Mouse (Mus musculus): ENCODE results near the gene Tmem40. TPM values are rescaled to one million over a fixed set of nuclear protein-coding genes. Genes with fewer than 3 reads are reported as not detected.

Gene Tmem40
- total and polyA plus RNA-seq, 3 experiments: not detected

DNA sequence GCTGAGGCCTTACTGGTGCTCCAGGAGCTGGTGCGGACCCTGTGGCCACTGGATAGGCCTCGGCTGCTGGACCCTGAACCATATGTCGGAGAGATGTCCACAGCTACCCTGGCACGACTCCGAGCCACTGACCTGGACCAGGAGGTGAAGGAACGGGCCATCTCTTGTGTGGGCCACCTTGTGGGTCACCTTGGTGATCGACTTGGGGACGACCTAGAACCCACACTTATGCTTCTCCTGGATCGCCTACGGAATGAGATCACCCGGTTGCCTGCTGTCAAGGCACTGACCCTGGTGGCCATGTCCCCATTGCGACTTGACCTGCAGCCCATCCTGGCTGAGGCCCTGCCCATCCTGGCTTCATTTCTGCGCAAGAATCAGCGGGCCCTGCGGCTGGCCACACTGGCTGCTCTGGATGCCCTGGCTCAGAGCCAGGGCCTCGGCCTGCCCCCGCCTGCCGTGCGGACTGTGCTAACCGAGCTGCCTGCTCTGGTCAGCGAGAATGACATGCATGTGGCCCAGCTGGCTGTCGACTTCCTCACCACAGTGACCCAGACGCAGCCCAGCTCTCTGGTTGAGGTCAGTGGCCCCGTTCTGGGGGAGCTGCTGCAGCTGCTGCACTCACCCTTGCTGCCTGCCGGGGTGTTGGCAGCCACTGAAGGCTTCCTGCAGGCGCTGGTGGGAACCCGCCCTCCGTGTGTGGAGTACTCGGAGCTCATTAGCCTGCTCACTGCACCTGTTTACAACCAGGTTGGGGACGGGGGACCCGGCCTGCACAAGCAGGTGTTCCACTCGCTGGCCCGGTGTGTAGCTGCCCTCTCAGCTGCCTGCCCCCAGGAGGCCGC lies 29.9 kb upstream of the Tmem40 start:
- dilution Hi-C loops (cut with MboI; ENCODE audit: extremely low pct_ligation_motif_present, extremely low pct_unique_long_range_greater_than_20kb, low sequenced_read_pairs): no loop called here
- in situ Hi-C loops (cut with MboI; ENCODE audit: low pct_ligation_motif_present, low pct_unique_long_range_greater_than_20kb, low sequenced_read_pairs): no loop called here
- no peak overlapping the region for H3K4me2 ChIP-seq (ENCODE audit: insufficient read depth, low read depth, poor library complexity, severe bottlenecking)

DNA sequence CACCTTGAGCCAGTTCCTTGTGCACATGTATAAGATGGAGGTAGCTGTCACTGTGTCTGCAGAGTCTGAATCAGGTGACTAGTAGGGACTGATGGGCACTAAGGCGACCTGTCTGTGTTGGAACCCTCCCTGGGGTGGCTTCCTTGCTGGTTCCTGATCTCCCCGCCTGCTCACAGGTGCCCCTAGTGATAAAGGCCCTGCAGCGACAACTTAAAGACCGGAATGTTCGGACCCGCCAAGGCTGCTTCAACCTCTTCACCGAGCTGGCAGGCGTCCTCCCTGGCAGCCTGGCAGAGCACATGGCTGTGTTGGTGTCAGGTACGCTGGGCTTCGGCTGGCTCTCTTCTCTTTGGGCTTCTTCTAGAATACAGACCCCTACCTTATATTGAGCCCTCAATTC lies 28.8 kb upstream of the Tmem40 start:
- H3K27ac ChIP-seq (ENCODE audit: insufficient read depth, low read depth): no peak overlapping the region
- no peak overlapping the region for H3K9ac ChIP-seq (ENCODE audit: insufficient read depth, low read depth)
- DNase-seq (ENCODE audit: extremely low read depth): no peak
- TF ChIP-seq E2F4 (IDR thresholded peaks at IDR 0.05; ENCODE audit: insufficient replicate concordance, low read depth, low read length) (no peak), HCFC1 (IDR thresholded peaks at IDR 0.05; ENCODE audit: low read depth, low read length) (no peak), CHD2 (IDR thresholded peaks at IDR 0.05; ENCODE audit: low read length) (no peak), JUND (conservative IDR thresholded peaks at IDR 0.05; ENCODE audit: low read depth, low read length) (no peak), KAT2A (IDR thresholded peaks at IDR 0.05; ENCODE audit: insufficient replicate concordance, low read length) (no peak), BHLHE40 (IDR thresholded peaks at IDR 0.05; ENCODE audit: low read depth, low read length) (no peak), CTCF (conservative IDR thresholded peaks at IDR 0.05 in 1 of 2, IDR thresholded peaks at IDR 0.05 in 1 of 2; ENCODE audit: low read depth in 2 of 2, low read length in 2 of 2) (no peak), SIN3A (IDR thresholded peaks at IDR 0.05; ENCODE audit: low read length) (no peak), MAX (IDR thresholded peaks at IDR 0.05; ENCODE audit: low read length) (no peak), ETS1 (conservative IDR thresholded peaks at IDR 0.05; ENCODE audit: low read depth, low read length) (no peak), ZKSCAN1 (IDR thresholded peaks at IDR 0.05; ENCODE audit: borderline replicate concordance, low read depth, low read length) (no peak), ELF1 (IDR thresholded peaks at IDR 0.05; ENCODE audit: low read depth, low read length) (no peak), MAFK (IDR thresholded peaks at IDR 0.05; ENCODE audit: insufficient replicate concordance, low read length) (no peak), MYC (IDR thresholded peaks at IDR 0.05; ENCODE audit: low read depth, low read length) (no peak), UBTF (IDR thresholded peaks at IDR 0.05; ENCODE audit: low read depth, low read length) (no peak), TBP (conservative IDR thresholded peaks at IDR 0.05; ENCODE audit: low read depth, low read length) (no peak)
- H3K9me3 ChIP-seq (replicated peaks; ENCODE audit: low read length): no peaks in the 10 kb centered on the region
- in situ Hi-C loops (cut with MboI; ENCODE audit: low pct_ligation_motif_present, low pct_unique_long_range_greater_than_20kb, low sequenced_read_pairs) (no loop called here), dilution Hi-C loops (cut with MboI; ENCODE audit: extremely low pct_ligation_motif_present, extremely low pct_unique_long_range_greater_than_20kb, low sequenced_read_pairs) (no loop called here)
- H3K79me2 ChIP-seq (replicated peaks; ENCODE audit: control insufficient read depth, extremely low read depth, insufficient read depth, poor library complexity, severe bottlenecking): no peaks in the 10 kb centered on the region
- no peak overlapping the region for H3K4me3 ChIP-seq (replicated peaks in 1 of 3; ENCODE audit: low read depth in 2 of 3, low read length in 2 of 3, poor library complexity in 1 of 3)
- no peaks in the 10 kb centered on the region for H3K27me3 ChIP-seq (replicated peaks)
- peaks cover 70 to 95% of the 10 kb centered on the region in 2 experiments for H3K36me3 ChIP-seq (replicated peaks in 1 of 2; ENCODE audit: control insufficient read depth in 1 of 2, insufficient read depth in 1 of 2, low read length in 1 of 2)
- no peaks in the 10 kb centered on the region for H3K4me1 ChIP-seq (ENCODE audit: control insufficient read depth in 1 of 2, insufficient read depth in 2 of 2)
- no peak overlapping the region for H3K4me2 ChIP-seq (ENCODE audit: insufficient read depth, low read depth, poor library complexity, severe bottlenecking)

More for the DNA sequence above, 29.9 kb upstream of the Tmem40 start:
- Histone ChIP-seq H3K27me3 (replicated peaks) (no peaks in the 10 kb centered on the region), H3K79me2 (replicated peaks; ENCODE audit: control insufficient read depth, extremely low read depth, insufficient read depth, poor library complexity, severe bottlenecking) (no peaks in the 10 kb centered on the region), H3K4me3 (replicated peaks in 1 of 3; ENCODE audit: low read depth in 2 of 3, low read length in 2 of 3, poor library complexity in 1 of 3) (no peak overlapping the region), H3K4me1 (ENCODE audit: control insufficient read depth in 1 of 2, insufficient read depth in 2 of 2) (no peaks in the 10 kb centered on the region), H3K9ac (ENCODE audit: insufficient read depth, low read depth) (no peak overlapping the region), H3K36me3 (replicated peaks in 1 of 2; ENCODE audit: control insufficient read depth in 1 of 2, insufficient read depth in 1 of 2, low read length in 1 of 2) (peaks cover 67 to 95% of the 10 kb centered on the region in 2 experiments), H3K27ac (ENCODE audit: insufficient read depth, low read depth) (no peak overlapping the region), H3K9me3 (replicated peaks; ENCODE audit: low read length) (no peaks in the 10 kb centered on the region)
- TF ChIP-seq ZKSCAN1 (IDR thresholded peaks at IDR 0.05; ENCODE audit: borderline replicate concordance, low read depth, low read length) (no peak), IRF4 (IDR thresholded peaks at IDR 0.05; ENCODE audit: low read depth, low read length) (no peak), NELFE (IDR thresholded peaks at IDR 0.05; ENCODE audit: low read depth, low read length) (no peak), SIN3A (IDR thresholded peaks at IDR 0.05; ENCODE audit: low read length) (no peak), ZC3H11A (IDR thresholded peaks at IDR 0.05; ENCODE audit: low read depth, low read length) (no peak), USF1 (IDR thresholded peaks at IDR 0.05; ENCODE audit: low read depth, low read length) (no peak), POLR2AphosphoS2 (IDR thresholded peaks at IDR 0.05; ENCODE audit: low read depth, low read length) (no peak), ELF1 (IDR thresholded peaks at IDR 0.05; ENCODE audit: low read depth, low read length) (no peak), UBTF (IDR thresholded peaks at IDR 0.05; ENCODE audit: low read depth, low read length) (no peak), EP300 (IDR thresholded peaks at IDR 0.05; ENCODE audit: low read length) (no peak), ZNF384 (IDR thresholded peaks at IDR 0.05; ENCODE audit: low read depth, low read length) (no peak), HCFC1 (IDR thresholded peaks at IDR 0.05; ENCODE audit: low read depth, low read length) (no peak), MEF2A (IDR thresholded peaks at IDR 0.05; ENCODE audit: borderline replicate concordance, low read depth, low read length) (no peak), TCF12 (IDR thresholded peaks at IDR 0.05; ENCODE audit: low read depth, low read length) (no peak), CHD2 (IDR thresholded peaks at IDR 0.05; ENCODE audit: low read length) (no peak), CHD1 (IDR thresholded peaks at IDR 0.05; ENCODE audit: low read depth, low read length) (no peak), MAFK (IDR thresholded peaks at IDR 0.05; ENCODE audit: insufficient replicate concordance, low read length) (no peak), CTCF (conservative IDR thresholded peaks at IDR 0.05 in 1 of 2, IDR thresholded peaks at IDR 0.05 in 1 of 2; ENCODE audit: low read depth in 2 of 2, low read length in 2 of 2) (no peak), KAT2A (IDR thresholded peaks at IDR 0.05; ENCODE audit: insufficient replicate concordance, low read length) (no peak), USF2 (conservative IDR thresholded peaks at IDR 0.05; ENCODE audit: low read depth, low read length) (no peak)
- DNase-seq (ENCODE audit: extremely low read depth): no peak

Measured in CH12.LX (cell line).